Mouse (Mus musculus) regulatory T cell (primary cell): ENCODE data around the gene Urb1.

Experiments
- in situ Hi-C: fragments of 300-600 bp; cut with MboI, MseI; formaldehyde crosslinking; loops from one replicate; pipeline ENCODE4 v1.15.1; 2025; ENCODE audit warnings: high pct_unique_total_duplicates

Urb1 gene

GRCm38 (mm10) chr16:90809975-90810715, at the start of gene Urb1:
TSS of gene Urb1 (minus strand) at chr16:90810413.
- in situ Hi-C loops: loop anchor here (25.0 kb wide), 1 partner anchor 802 kb away; the partner anchor contains the start of gene Dnajc28

GRCm38 (mm10) chr16:90858206-90858605, 48.0 kb upstream of the Urb1 start:
- in situ Hi-C loops: no loop called here

- in situ Hi-C loops: no loop called here
Observed at GRCm38 (mm10) chr16:90856552-90857200, 46.5 kb upstream of the Urb1 start.

GRCm38 (mm10) chr16:90851621-90852334, 41.6 kb upstream of the Urb1 start:
- in situ Hi-C loops: no loop called here

GRCm38 (mm10) chr16:90850881-90851280, 40.7 kb upstream of the Urb1 start:
- in situ Hi-C loops: no loop called here

- in situ Hi-C loops: no loop called here
Observed at GRCm38 (mm10) chr16:90849262-90849661, 39.0 kb upstream of the Urb1 start.

- in situ Hi-C loops: no loop called here
Observed at GRCm38 (mm10) chr16:90848697-90849096, 38.5 kb upstream of the Urb1 start.

- in situ Hi-C loops: no loop called here
Observed at GRCm38 (mm10) chr16:90845591-90845990, 35.4 kb upstream of the Urb1 start.

- in situ Hi-C loops: no loop called here
Observed at GRCm38 (mm10) chr16:90845038-90845437, 34.8 kb upstream of the Urb1 start.

GRCm38 (mm10) chr16:90842164-90842563, 32.0 kb upstream of the Urb1 start:
- in situ Hi-C loops: no loop called here

- in situ Hi-C loops: no loop called here
Observed at GRCm38 (mm10) chr16:90837431-90837830, 27.2 kb upstream of the Urb1 start.

- in situ Hi-C loops: no loop called here
Observed at GRCm38 (mm10) chr16:90833041-90833791, 23.0 kb upstream of the Urb1 start.

GRCm38 (mm10) chr16:90832495-90832894, 22.3 kb upstream of the Urb1 start:
- in situ Hi-C loops: no loop called here

GRCm38 (mm10) chr16:90831676-90832075, 21.5 kb upstream of the Urb1 start:
- in situ Hi-C loops: no loop called here

- in situ Hi-C loops: no loop called here
Observed at GRCm38 (mm10) chr16:90830686-90831439, 20.6 kb upstream of the Urb1 start.

GRCm38 (mm10) chr16:90829894-90830685, 19.9 kb upstream of the Urb1 start:
- in situ Hi-C loops: no loop called here

- in situ Hi-C loops: no loop called here
Observed at GRCm38 (mm10) chr16:90829136-90829535, 18.9 kb upstream of the Urb1 start.

- in situ Hi-C loops: no loop called here
Observed at GRCm38 (mm10) chr16:90827498-90827897, 17.3 kb upstream of the Urb1 start.

GRCm38 (mm10) chr16:90826457-90826856, 16.2 kb upstream of the Urb1 start, which contains the start of gene Eva1c:
TSS of gene Eva1c (plus strand) at chr16:90826719.
- in situ Hi-C loops: no loop called here

- in situ Hi-C loops: no loop called here
Observed at GRCm38 (mm10) chr16:90826041-90826440, 15.8 kb upstream of the Urb1 start.
